Mouse (Mus musculus) embryonic facial prominence, embryonic 14.5 days (tissue): ENCODE results near the gene Epo. TPM values are rescaled to one million over a fixed set of nuclear protein-coding genes. Genes with fewer than 3 reads are reported as not detected.
A peak's percentile ranks its signal among the peaks of the same experiment; 100 is the strongest.

Experiments
- ATAC-seq: fragments of 200-750 bp; cut with Nextera tagmentation; 2 replicates; pipeline ENCODE4 v1.8.0; 2017; ENCODE audit warnings: low read depth, moderate number of reproducible peaks, moderate TSS enrichment
- DNase-seq: peaks from one replicate; pipeline ENCODE4 v3.0.0-alpha.2; 2015; ENCODE audit warnings: low spot score
- H3K27ac ChIP-seq: fragments of 300-500 bp; sonication (generic); replicated peaks from 2 replicates; pipeline ENCODE4 v1.5.1; 2014; ENCODE audit warnings: low read depth, mild to moderate bottlenecking, low read length, moderate library complexity
- H3K27me3 ChIP-seq: fragments of 300-500 bp; sonication (generic); replicated peaks from 2 replicates; pipeline ENCODE4 v1.6.1; 2014; ENCODE audit warnings: low read length; ENCODE audit not compliant: control insufficient read depth, insufficient read depth
- H3K36me3 ChIP-seq: fragments of 300-500 bp; sonication (generic); 2 replicates; pipeline ENCODE4 v1.6.1; 2014; ENCODE audit warnings: low read length, mixed read lengths; ENCODE audit not compliant: control insufficient read depth, insufficient read depth
- H3K4me1 ChIP-seq: fragments of 300-500 bp; sonication (generic); 2 replicates; pipeline ENCODE4 v1.6.1; 2014; ENCODE audit warnings: antibody characterized with exemption, low read length; ENCODE audit not compliant: control insufficient read depth, insufficient read depth
- H3K4me2 ChIP-seq: fragments of 300-500 bp; sonication (generic); 2 replicates; pipeline ENCODE4 v1.6.1; 2014; ENCODE audit warnings: low read depth, mild to moderate bottlenecking, low read length, moderate library complexity, mixed read lengths
- H3K4me3 ChIP-seq: fragments of 300-500 bp; sonication (generic); 2 replicates; pipeline ENCODE4 v1.5.1; 2014; ENCODE audit warnings: low read depth, mild to moderate bottlenecking, low read length
- H3K9ac ChIP-seq: fragments of 300-500 bp; sonication (generic); 2 replicates; pipeline ENCODE4 v1.6.1; 2014; ENCODE audit warnings: low read depth, mild to moderate bottlenecking, low read length, moderate library complexity, mixed read lengths
- H3K9me3 ChIP-seq: fragments of 300-500 bp; sonication (generic); 2 replicates; pipeline ENCODE4 v1.6.1; 2016; ENCODE audit warnings: low read length; ENCODE audit not compliant: control insufficient read depth
- WGBS: fragments of 180-500 bp; shearing (Covaris S2); extraction: QIAGEN DNeasy Blood & Tissue Kit; methylation state at CpG from one replicate; pipeline ENCODE4 v1.1.7; 2014; 5-methylcytosine and 5-hydroxymethylcytosine counted together
- polyA plus RNA-seq: library from polyadenylated mRNA; unstranded; fragments of >200 nt; fragmentation: Nextera tagmentation; extraction: Ambion mirVana; gene quantifications from 2 replicates; pipeline ENCODE4 v1.2.1, GENCODE M21; 2014

The Epo gene
- polyA plus RNA-seq, 1 experiment from 2014 or later: not detected

DNA sequence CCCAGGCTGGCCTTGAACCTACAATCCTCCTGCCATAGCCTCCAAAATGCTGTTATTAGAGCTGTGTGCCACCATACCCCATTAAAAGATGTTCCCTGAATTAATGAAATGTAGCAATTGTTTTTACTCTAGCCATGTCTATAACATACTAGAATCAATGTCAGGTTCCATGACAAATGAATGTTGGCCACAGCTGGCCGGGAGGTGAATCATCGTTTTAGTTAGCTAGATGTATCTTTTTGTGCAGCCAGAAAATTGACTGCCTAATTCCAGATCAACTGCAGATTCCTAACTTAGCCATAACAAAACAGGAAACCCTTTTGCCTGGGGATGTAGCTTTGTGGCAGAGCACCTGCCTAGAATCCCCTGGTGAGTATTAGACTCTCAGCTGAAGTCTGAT, 16.8 kb upstream of the Epo start:
- Histone ChIP-seq H3K9me3 (no peaks in the 10 kb centered on the region), H3K4me1 (no peaks in the 10 kb centered on the region), H3K27me3 (peaks cover 6% of the 10 kb centered on the region), H3K9ac (no peak overlapping the region), H3K36me3 (no peaks in the 10 kb centered on the region), H3K27ac (no peak overlapping the region), H3K4me3 (no peak overlapping the region), H3K4me2 (no peak overlapping the region)
- WGBS: 65% methylated on average over 2 of the region's 2 CpGs
- DNase-seq (no peak), ATAC-seq (no peak)

DNA sequence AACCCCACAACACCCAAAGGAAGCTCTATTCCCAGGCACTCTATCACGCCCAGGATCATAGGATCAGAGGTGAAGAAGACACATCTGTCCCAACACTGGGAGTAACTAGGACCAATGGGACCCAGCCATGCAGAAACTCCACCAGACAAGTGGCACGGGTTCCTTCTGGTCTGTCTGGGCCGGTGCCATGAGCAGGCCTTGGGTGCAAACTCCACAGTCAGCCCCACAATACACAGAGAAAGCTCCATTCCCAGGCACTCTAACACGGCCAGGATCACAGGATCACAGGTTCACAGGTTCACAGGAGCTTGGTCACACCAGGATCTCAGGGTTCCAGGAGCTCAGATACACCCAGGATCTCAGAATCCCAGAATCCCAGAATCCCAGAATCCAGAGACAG, 12.6 kb upstream of the Epo start:
- Histone ChIP-seq H3K4me3 (no peak overlapping the region), H3K4me1 (no peaks in the 10 kb centered on the region), H3K9me3 (no peaks in the 10 kb centered on the region), H3K4me2 (no peak overlapping the region), H3K27ac (no peak overlapping the region), H3K36me3 (no peaks in the 10 kb centered on the region), H3K27me3 (no peaks in the 10 kb centered on the region; the same call in 1 of the 2 replicates), H3K9ac (no peak overlapping the region)
- 58% methylated on average over 4 of the region's 4 CpGs for WGBS
- DNase-seq: no peak
- no peak for ATAC-seq

DNA sequence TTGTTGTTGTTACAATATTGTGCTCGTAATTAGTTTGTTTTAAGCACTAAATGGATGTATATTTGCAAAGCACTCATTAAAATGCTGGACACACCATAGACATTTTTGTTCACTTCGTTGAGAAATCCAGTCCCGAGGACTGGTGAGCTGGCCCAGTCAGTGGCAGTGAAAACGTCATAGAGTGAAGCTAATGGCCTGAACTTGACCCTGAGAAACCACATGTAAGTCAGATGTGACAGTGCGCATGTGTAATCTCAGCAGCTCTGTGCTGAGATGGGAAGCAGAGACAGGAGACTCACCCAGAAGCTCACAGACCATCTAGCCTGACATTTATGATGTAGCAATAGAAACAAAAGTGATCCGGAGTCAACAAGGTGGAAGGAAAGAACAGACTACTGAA, 11.9 kb upstream of the Epo start:
- no peak overlapping the region for H3K27ac ChIP-seq
- no peak overlapping the region for H3K4me2 ChIP-seq
- H3K9ac ChIP-seq: no peak overlapping the region
- H3K4me1 ChIP-seq: no peaks in the 10 kb centered on the region
- no peaks in the 10 kb centered on the region; the same call in 1 of the 2 replicates for H3K27me3 ChIP-seq
- DNase-seq: no peak
- no peak overlapping the region for H3K4me3 ChIP-seq
- no peak for ATAC-seq
- no peaks in the 10 kb centered on the region for H3K36me3 ChIP-seq
- no peaks in the 10 kb centered on the region for H3K9me3 ChIP-seq
- 68% methylated on average over 6 of the region's 6 CpGs for WGBS

DNA sequence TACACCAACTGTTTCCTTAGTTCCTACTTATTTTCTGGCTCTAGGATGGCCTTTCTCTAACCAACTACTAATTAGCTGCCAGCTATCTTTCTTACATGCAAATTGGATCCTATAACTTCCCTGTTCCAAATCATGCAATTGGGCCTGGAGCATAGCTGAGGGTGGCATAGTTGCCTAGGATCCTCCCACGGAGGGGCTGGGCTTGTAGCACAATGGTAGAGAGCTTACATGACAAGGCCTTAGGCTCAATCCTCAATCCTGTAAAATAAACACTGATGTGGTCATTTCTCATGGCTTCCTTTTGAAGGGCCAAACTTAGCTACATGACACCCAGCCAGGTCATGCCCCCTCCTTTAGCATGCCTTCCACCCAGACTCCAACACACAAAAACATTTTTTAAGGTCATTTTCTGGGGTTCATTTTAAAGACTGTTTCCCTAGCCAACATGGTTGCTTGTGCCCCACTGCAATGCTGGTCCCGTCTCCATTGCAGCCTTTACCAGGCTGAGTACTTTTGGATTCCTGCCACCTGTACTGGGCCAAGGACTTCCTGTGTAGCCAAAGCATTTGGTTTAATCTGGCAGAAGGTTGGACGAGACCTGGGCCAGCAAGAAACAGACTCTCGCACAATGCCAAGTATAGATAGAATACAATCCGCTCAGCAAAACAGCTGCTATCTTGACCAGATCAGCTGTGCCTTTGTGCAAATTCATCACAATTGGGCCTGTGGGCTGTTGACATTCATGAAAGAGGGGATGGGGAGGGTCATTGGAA, 8.9 kb upstream of the Epo start:
- no peaks in the 10 kb centered on the region for H3K9me3 ChIP-seq
- no peak overlapping the region for H3K27ac ChIP-seq
- no peaks in the 10 kb centered on the region for H3K36me3 ChIP-seq
- no peak overlapping the region for H3K4me3 ChIP-seq
- H3K4me1 ChIP-seq: no peaks in the 10 kb centered on the region
- DNase-seq (no peak), ATAC-seq (no peak)
- no peak overlapping the region for H3K9ac ChIP-seq
- no peaks in the 10 kb centered on the region; the same call in 1 of the 2 replicates for H3K27me3 ChIP-seq
- no peak overlapping the region for H3K4me2 ChIP-seq
- WGBS: 70% methylated on average over 5 of the region's 5 CpGs

DNA sequence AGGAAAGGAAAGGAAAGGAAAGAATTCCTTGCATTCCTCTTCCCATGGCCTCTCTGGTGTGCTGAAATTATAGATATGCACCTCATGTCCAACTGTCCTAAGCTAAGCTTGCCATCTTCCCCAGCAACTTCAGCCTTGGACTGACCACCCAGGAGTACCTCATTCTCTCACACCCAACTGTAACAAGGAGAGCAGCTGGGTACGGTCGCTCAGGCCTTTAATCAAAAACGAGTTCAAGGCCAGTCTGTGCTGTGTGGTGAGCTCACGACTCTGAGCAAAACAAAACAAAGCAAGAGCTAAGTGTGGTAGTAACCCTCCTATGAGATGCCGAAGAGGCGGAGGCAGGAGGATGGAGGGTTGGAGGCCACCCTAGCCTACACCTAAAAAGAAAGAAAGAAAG, 7.9 kb upstream of the Epo start:
- no peak for DNase-seq
- H3K36me3 ChIP-seq: no peaks in the 10 kb centered on the region
- H3K27ac ChIP-seq: no peak overlapping the region
- ATAC-seq: no peak
- H3K4me1 ChIP-seq: no peaks in the 10 kb centered on the region
- no peaks in the 10 kb centered on the region; the same call in 1 of the 2 replicates for H3K27me3 ChIP-seq
- 75% methylated on average over 6 of the region's 6 CpGs for WGBS
- no peak overlapping the region for H3K4me3 ChIP-seq
- H3K9ac ChIP-seq: no peak overlapping the region
- H3K4me2 ChIP-seq: no peak overlapping the region
- H3K9me3 ChIP-seq: no peaks in the 10 kb centered on the region

DNA sequence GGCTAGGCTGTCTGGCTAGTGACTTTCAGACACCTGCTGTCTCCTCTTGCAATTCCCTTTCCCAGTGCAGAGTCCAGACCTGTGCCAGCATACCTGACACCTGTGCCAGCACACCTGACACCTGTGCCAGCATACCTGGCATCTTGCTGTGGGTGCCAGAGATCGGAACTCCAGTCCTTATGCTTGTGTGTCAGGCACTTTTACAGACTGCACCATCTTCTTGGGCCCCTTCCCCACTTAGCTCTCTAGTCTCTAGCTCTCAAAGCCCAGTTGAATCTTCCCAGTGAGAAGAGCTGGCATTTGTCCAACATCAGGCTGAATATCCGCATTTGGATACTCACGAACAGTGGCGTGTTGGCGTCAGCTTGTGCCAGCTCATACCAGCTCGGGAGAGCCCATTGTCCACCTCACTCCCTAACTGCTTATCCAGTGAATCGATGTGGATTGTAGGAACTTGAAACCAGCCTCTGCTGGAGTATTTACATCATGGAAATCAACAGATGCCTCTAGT, 6.3 kb upstream of the Epo start:
- peak; percentile 55 for DNase-seq

DNA sequence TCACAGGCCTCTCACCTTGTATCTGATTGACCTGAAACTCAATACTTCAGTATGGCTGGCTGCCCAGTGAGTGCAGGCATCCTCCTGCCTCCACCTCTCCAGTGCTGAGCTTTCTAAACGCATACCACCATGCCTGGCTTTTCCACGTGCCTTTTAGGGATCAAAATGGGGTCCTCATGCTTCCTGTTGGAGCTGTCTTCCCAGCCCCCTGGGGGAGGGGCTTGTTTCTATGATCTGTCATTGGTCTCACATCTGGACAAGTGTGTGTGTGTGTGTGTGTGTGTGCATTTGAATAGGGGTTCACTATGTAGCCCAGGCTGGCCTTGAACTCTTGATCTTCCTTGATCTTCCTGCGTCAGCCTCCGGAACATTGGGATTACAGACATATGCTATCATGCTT, 4.4 kb upstream of the Epo start:
- H3K36me3 ChIP-seq: no peaks in the 10 kb centered on the region
- H3K4me1 ChIP-seq: no peaks in the 10 kb centered on the region
- no peak overlapping the region for H3K4me2 ChIP-seq
- H3K27ac ChIP-seq: no peak overlapping the region
- H3K4me3 ChIP-seq: no peak overlapping the region
- no peak overlapping the region for H3K9ac ChIP-seq
- H3K9me3 ChIP-seq: no peaks in the 10 kb centered on the region
- no peaks in the 10 kb centered on the region for H3K27me3 ChIP-seq
- no peak for DNase-seq
- 43% methylated on average over 4 of the region's 4 CpGs for WGBS
- no peak for ATAC-seq

More for the DNA sequence above, 6.3 kb upstream of the Epo start:
- 65% methylated on average over 7 of the region's 7 CpGs for WGBS
- Histone ChIP-seq H3K9me3 (no peaks in the 10 kb centered on the region), H3K27ac (no peak overlapping the region), H3K4me3 (no peak overlapping the region), H3K4me1 (no peaks in the 10 kb centered on the region), H3K36me3 (no peaks in the 10 kb centered on the region), H3K4me2 (no peak overlapping the region), H3K9ac (no peak overlapping the region), H3K27me3 (no peaks in the 10 kb centered on the region; the same call in 1 of the 2 replicates)
- peak; percentile 41; the same call in 1 of the 2 replicates for ATAC-seq

DNA sequence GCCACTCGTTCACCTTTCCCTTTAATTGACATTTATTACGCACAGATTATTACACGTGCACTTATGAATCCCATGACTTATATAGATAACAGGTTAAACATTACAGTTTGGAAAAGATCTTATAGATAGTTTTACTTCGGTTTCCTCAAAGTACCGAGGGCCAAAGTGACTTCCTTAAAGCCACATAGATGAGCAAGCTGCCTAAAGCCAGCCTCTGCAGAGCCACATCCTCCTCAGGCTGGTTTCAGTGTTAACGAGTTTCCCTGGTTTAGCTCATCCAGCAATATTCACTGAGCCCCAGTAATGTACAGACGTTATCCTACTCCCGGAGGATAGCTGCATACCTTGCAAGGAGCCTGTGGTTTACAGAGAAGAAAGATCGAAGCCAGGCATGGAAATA, 2.3 kb upstream of the Epo start:
- Histone ChIP-seq H3K4me3 (no peak overlapping the region), H3K36me3 (0 out of 2 replicates have a peak, but pooled peaks cover under 1% of the 10 kb centered on the region), H3K27ac (no peak overlapping the region), H3K4me1 (no peaks in the 10 kb centered on the region), H3K4me2 (no peak overlapping the region), H3K9me3 (no peaks in the 10 kb centered on the region), H3K9ac (no peak overlapping the region), H3K27me3 (no peaks in the 10 kb centered on the region)
- no peak for ATAC-seq
- DNase-seq: no peak
- WGBS: 77% methylated on average over 9 of the region's 9 CpGs

DNA sequence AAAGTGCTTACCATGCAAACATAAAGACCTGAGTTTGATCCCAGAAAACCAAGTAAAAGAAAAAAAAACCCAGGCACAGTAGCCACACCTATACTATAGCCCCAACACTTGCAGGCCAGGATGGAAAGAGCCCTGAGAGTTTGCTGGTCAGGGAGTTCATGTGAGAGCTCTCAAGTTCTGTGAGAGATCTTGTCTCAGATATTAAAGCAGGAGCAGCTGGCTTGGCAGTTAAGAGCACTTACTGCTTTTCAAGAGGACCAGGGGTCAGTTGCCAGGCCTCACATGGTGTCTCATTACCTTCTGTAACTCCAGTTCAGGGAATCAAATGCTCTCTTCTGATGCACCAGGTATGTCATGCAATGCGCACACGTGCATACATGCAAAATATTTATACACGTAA, 1.7 kb upstream of the Epo start:
- H3K36me3 ChIP-seq: peaks cover 6% of the 10 kb centered on the region
- no peak overlapping the region for H3K27ac ChIP-seq
- ATAC-seq (no peak), DNase-seq (no peak)
- H3K4me3 ChIP-seq: no peak overlapping the region
- no peak overlapping the region for H3K4me2 ChIP-seq
- no peaks in the 10 kb centered on the region for H3K4me1 ChIP-seq
- 88% methylated on average over 3 of the region's 3 CpGs for WGBS
- no peaks in the 10 kb centered on the region for H3K27me3 ChIP-seq
- no peak overlapping the region for H3K9ac ChIP-seq
- H3K9me3 ChIP-seq: no peaks in the 10 kb centered on the region
